Mouse (Mus musculus) lung, adult 10 weeks (tissue): ENCODE data around the gene Arl14ep. TPM values are rescaled to one million over a fixed set of nuclear protein-coding genes. Genes with fewer than 3 reads are reported as not detected.

Experiments
- polyA plus RNA-seq: library from polyadenylated mRNA; stranded (reverse); fragments of 350-450 nt; fragmentation: Illumina TruSeq; extraction: RNeasy Lipid Tissue Mini Kit (QIAGEN cat#74804); gene quantifications from one replicate; pipeline ENCODE4 v1.2.3, GENCODE M21; 2014; ENCODE audit warnings: low read depth, low replicate concordance; ENCODE audit not compliant: insufficient read depth

The Arl14ep gene
- polyA plus RNA-seq, result 8.1 TPM

DNA sequence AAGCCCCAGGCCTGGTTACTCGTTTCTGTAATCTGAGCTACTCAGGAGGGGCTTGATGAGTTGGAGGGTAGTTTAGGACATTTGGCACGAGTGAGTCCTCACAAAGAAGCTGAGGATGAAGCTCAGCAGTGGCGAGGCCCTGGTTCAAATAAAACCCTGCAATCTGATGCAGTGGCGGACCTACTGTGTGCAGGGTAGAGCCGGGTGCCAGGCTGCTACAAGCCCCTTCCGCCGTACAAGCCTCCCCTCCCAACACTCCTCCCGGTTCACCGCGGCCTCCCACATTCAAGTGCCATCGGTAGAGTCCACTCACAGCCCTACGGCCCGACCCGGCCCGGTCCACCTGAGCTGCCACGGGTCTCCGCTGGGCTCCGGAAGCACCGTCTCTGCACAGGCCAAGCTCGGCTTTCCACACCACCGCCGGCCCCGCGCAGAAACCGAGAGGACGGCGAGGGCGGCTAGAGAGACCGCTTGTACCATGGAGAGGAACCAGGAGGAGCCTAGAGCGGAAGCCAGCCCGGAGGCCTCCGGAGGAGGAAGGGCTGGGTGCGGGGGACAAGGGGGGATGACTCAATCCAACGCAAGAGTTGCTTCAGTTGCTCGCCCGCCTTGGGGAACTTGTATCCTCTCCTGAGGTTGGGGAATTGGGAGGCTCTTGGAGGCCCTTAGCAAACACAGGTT is at the start of gene Arl14ep:
Gene Arl14ep, minus strand, starts transcription at position 466 of the 681 bp plus-strand sequence.

Other genes starting within 250 kb of the Arl14ep start
- not detected for gene Fshb, start 85.2 kb upstream of the Arl14ep start, polyA plus RNA-seq